Mouse (Mus musculus) lung, embryonic 14.5 days (tissue): ENCODE measurements around the gene Ankrd17. TPM values are rescaled to one million over a fixed set of nuclear protein-coding genes. Genes with fewer than 3 reads are reported as not detected.
A peak's percentile ranks its signal among the peaks of the same experiment; 100 is the strongest.

Experiments used
- ATAC-seq: fragments of 200-750 bp; cut with Nextera tagmentation; 2 replicates; pipeline ENCODE4 v1.8.0; 2017; ENCODE audit warnings: mild to moderate bottlenecking, moderate TSS enrichment, moderate library complexity; ENCODE audit not compliant: insufficient read depth
- DNase-seq: peaks from one replicate; pipeline ENCODE4 v3.0.0-alpha.2; 2015
- H3K27ac ChIP-seq: fragments of 300-500 bp; sonication (generic); 2 replicates; pipeline ENCODE4 v1.5.1; 2014; ENCODE audit warnings: low read depth, mild to moderate bottlenecking, moderate library complexity
- H3K27me3 ChIP-seq: fragments of 300-500 bp; sonication (generic); 2 replicates; pipeline ENCODE4 v1.6.1; 2014; ENCODE audit warnings: low read length, control low read depth; ENCODE audit not compliant: insufficient read depth
- H3K36me3 ChIP-seq: fragments of 300-500 bp; sonication (generic); 2 replicates; pipeline ENCODE4 v1.6.1; 2014; ENCODE audit warnings: control low read depth; ENCODE audit not compliant: insufficient read depth
- H3K4me1 ChIP-seq: fragments of 300-500 bp; sonication (generic); 2 replicates; pipeline ENCODE4 v1.6.1; 2014; ENCODE audit warnings: antibody characterized with exemption, control low read depth; ENCODE audit not compliant: insufficient read depth
- H3K4me2 ChIP-seq: fragments of 300-500 bp; sonication (generic); 2 replicates; pipeline ENCODE4 v1.6.1; 2014; ENCODE audit warnings: mild to moderate bottlenecking
- H3K4me3 ChIP-seq: fragments of 300-500 bp; sonication (generic); 2 replicates; pipeline ENCODE4 v1.5.1; 2014; ENCODE audit warnings: low read depth, low read length
- H3K9ac ChIP-seq: fragments of 300-500 bp; sonication (generic); 2 replicates; pipeline ENCODE4 v1.6.1; 2014
- H3K9me3 ChIP-seq: fragments of 300-500 bp; sonication (generic); 2 replicates; pipeline ENCODE4 v1.6.1; 2016; ENCODE audit warnings: low read depth, low read length, control low read depth
- CTCF ChIP-seq: IDR thresholded peaks from 2 replicates; pipeline ENCODE4 v1.5.1; 2016; ENCODE audit warnings: antibody characterized with exemption, low read depth
- WGBS: fragments of 180-500 bp; shearing (Covaris S2); extraction: QIAGEN DNeasy Blood & Tissue Kit; methylation state at CpG from one replicate; pipeline ENCODE4 v1.1.7; 2014; 5-methylcytosine and 5-hydroxymethylcytosine counted together
- polyA plus RNA-seq: library from polyadenylated mRNA; unstranded; fragments of >200 nt; fragmentation: Nextera tagmentation; extraction: Ambion mirVana; gene quantifications from 2 replicates; pipeline ENCODE4 v1.2.1, GENCODE M21; 2014

The Ankrd17 gene
- polyA plus RNA-seq = 31.3 and 32.9 TPM in 2 replicates

DNA sequence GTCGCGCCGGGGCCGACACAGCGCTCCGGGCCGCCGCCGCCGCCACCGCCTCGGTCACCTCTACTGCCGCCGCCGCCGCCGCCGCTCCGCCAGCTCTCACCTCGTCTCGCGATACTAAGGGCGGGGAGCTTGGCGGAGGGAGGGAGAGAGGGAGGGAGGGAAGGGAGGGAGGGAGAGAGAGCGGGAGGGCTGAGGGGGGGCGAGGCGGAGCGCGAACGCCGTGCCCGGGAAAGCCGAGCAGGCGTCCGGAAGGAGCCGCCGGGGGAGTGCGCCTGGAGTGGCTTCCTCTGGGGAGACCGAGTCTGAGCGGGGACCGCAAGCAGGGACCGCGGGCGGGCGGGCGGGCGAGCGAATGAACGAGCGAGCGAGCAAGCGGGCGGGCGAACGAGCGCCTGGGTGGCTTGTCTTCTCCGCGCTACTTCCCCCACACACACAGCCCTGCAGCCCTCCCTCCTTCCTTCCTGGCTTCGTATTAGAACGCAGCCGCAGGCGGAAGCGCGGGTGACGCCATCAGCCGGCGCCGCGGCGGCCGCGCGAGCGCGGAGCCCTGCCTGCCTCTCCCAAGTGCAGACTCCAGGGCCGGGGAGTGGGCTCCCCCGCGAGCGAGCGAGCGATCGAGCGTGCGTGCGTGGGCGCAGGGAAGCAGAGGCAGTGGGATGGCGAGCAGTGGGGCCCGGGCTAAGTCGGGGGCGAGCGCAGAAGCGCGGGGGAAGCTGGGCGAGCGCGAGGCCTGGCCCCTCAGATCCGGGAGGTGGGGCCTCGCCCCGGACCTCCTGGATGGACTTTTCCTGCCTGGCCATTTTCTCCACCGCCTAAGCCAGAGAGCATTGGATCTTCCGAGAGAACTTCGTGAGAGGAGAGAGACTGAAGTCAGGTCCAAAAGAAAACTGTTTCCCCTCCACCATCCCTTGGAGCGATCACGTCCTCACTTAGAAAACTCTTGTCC lies at the start of gene Ankrd17:
TSS of gene Ankrd17 (minus strand) at position 457 of the 946 bp plus-strand sequence.
- Histone ChIP-seq H3K9ac (peak within 1 kb of the TSS; percentile 97), H3K27me3 (no peaks in the 10 kb centered on the region), H3K4me1 (peaks cover 4% of the 10 kb centered on the region; the same call in 1 of the 2 replicates), H3K4me2 (peak within 1 kb of the TSS; percentile 82), H3K9me3 (no peaks in the 10 kb centered on the region), H3K4me3 (peak within 1 kb of the TSS; percentile 93), H3K36me3 (0 out of 2 replicates have a peak, but pooled peaks cover 11% of the 10 kb centered on the region), H3K27ac (peak within 1 kb of the TSS; percentile 100)
- no peak for TF ChIP-seq CTCF
- under 1% methylated on average over 68 of the region's 104 CpGs for WGBS
- peak; percentile 94 for ATAC-seq
- DNase-seq = peak; percentile 95

DNA sequence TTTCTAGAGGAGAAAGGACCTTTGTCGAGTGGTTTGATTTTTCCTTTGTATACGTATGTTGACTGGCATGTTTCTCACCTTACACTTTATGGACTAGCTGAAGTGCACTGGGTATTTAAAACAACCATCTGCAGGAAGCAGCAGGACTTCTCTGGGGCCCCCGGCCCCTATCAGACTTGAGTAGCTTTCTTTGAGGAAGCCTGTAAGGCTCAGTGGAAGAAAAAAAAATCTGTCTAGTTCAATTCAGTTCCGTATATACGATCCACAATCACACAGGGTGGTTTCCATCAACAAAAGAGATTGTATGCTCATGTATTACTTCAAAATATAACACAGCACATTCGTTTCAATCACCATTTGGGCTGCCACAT lies 48.5 kb upstream of the Ankrd17 start:
- no peaks in the 10 kb centered on the region for H3K4me1 ChIP-seq
- DNase-seq (peak; percentile 25), ATAC-seq (no peak)

DNA sequence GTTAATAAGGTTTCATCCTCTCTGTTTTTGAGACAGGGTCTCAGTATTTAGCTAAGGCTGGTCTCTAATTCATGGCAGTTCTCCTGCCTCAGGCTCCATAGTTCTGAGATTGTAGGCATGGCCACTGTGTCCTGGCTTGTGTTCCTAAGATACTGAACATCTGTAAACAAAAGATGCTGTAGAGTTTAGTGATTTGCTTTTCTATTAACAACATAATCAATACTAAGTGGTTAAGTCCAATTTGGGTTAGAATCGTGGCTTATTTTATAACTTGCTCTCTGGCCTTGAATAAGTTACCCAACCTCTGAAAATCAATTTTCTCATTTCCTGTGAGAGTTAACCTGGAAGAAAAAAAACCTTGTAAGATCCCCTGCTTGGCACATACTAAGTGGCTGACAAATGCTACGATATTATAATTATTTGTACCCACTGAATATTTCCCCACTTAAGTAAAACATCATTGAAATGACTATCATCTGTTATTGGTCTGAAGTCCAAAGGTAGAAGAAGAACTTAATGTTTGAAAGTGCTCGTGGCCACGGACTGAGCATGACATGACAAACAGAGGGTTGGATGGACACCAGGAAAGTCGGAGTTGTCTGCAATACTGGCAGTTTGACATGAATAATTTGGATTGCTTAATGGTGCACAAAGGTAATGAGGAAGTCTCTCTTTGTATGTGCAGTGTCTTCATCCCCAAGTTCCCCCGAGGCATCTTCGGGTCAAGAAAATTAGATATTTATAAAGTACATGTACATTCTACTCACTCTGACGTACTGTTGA lies 48.0 kb upstream of the Ankrd17 start:
- no peak overlapping the region for H3K9ac ChIP-seq
- no peaks in the 10 kb centered on the region for H3K27me3 ChIP-seq
- H3K4me2 ChIP-seq = no peak overlapping the region
- DNase-seq (no peak), ATAC-seq (no peak)
- H3K9me3 ChIP-seq = no peaks in the 10 kb centered on the region
- no peak overlapping the region for H3K27ac ChIP-seq
- no peak overlapping the region for H3K4me3 ChIP-seq
- no peak for TF ChIP-seq CTCF
- 66% methylated on average over 8 of the region's 8 CpGs for WGBS
- H3K36me3 ChIP-seq = no peaks in the 10 kb centered on the region
- no peaks in the 10 kb centered on the region for H3K4me1 ChIP-seq

More for the DNA sequence above, 48.5 kb upstream of the Ankrd17 start:
- no peaks in the 10 kb centered on the region for H3K27me3 ChIP-seq
- no peaks in the 10 kb centered on the region for H3K36me3 ChIP-seq
- no peaks in the 10 kb centered on the region for H3K9me3 ChIP-seq
- WGBS = 25% methylated on average over 6 of the region's 6 CpGs
- no peak overlapping the region for H3K4me3 ChIP-seq
- H3K27ac ChIP-seq = no peak overlapping the region
- no peak overlapping the region for H3K9ac ChIP-seq
- no peak overlapping the region for H3K4me2 ChIP-seq
- no peak for TF ChIP-seq CTCF

DNA sequence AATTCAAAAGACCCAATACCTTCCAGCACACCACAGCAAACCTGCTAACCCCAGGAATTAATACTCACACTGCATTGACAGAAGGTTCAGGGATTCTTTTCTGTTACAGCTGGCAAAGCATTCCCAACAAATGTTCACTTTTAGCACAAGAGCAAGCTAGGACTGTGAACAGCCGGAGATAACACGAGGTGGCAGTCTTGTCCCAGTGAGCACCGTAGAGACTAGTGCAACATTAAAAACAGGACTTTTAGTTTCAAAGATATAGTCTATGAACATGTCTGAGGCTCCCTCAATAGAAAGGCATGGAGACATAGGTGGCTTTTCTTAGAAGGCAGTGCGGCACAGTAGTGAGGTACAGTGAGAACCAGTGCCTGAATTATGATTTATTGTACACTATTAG lies 38.8 kb upstream of the Ankrd17 start:
- no peaks in the 10 kb centered on the region for H3K9me3 ChIP-seq
- H3K9ac ChIP-seq = no peak overlapping the region
- TF ChIP-seq CTCF = peak; percentile 73
- WGBS = 56% methylated on average over 4 of the region's 4 CpGs
- DNase-seq (peak; percentile 76), ATAC-seq (peak; percentile 63; the same call in 1 of the 2 replicates)
- no peaks in the 10 kb centered on the region for H3K36me3 ChIP-seq
- no peak overlapping the region for H3K27ac ChIP-seq
- H3K4me3 ChIP-seq = no peak overlapping the region
- no peak overlapping the region for H3K4me2 ChIP-seq
- no peaks in the 10 kb centered on the region for H3K27me3 ChIP-seq
- H3K4me1 ChIP-seq = no peaks in the 10 kb centered on the region

DNA sequence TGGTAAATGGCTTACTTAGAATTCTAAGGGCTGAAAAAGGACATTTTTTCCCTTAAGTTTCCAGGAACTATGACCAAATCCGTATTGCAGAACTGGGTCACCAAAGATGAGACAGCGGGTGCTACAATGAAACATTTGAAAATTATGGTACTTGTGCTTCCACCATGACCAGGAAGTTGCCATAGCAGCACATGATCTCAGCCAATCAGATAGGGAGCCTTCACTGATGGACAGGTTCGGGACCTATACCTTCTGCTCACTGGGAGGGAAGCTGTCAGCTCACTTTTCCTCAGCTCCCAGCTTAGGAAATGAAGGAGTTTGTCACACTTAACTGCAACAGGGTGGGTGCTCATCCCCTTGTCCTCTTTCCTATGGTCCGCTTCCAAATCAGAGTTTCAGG lies 30.4 kb upstream of the Ankrd17 start:
- 79% methylated on average over 4 of the region's 4 CpGs for WGBS
- H3K27ac ChIP-seq = no peak overlapping the region
- no peaks in the 10 kb centered on the region for H3K36me3 ChIP-seq
- no peaks in the 10 kb centered on the region for H3K27me3 ChIP-seq
- no peak overlapping the region for H3K4me3 ChIP-seq
- no peak overlapping the region for H3K9ac ChIP-seq
- no peak for TF ChIP-seq CTCF
- DNase-seq (no peak), ATAC-seq (no peak)
- H3K4me1 ChIP-seq = no peaks in the 10 kb centered on the region
- H3K4me2 ChIP-seq = no peak overlapping the region
- H3K9me3 ChIP-seq = no peaks in the 10 kb centered on the region

DNA sequence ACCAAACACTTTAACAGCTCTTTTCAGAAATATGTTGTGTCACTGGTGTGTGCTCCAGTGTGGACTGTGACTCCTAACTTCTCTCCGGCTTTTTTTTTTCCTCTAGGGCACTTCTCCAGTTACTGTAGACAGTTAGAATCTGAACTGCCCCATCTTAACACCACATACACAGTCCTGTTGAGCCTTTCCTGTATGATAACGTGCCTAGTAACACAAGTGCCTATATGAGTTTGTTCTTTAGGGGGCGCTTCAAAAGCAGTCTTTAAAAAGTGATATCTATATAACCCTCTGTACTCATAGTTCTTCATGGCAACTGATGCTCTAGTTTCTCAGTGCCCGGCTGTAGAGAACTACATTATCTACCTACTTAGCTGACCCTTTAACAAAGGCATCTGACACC lies 27.9 kb upstream of the Ankrd17 start:
- Histone ChIP-seq H3K4me3 (no peak overlapping the region), H3K4me1 (no peaks in the 10 kb centered on the region), H3K4me2 (no peak overlapping the region), H3K36me3 (no peaks in the 10 kb centered on the region), H3K27me3 (no peaks in the 10 kb centered on the region), H3K9me3 (no peaks in the 10 kb centered on the region), H3K9ac (no peak overlapping the region), H3K27ac (no peak overlapping the region)
- TF ChIP-seq CTCF = no peak
- 64% methylated on average over 4 of the region's 4 CpGs for WGBS
- ATAC-seq (no peak), DNase-seq (peak; percentile 8)

DNA sequence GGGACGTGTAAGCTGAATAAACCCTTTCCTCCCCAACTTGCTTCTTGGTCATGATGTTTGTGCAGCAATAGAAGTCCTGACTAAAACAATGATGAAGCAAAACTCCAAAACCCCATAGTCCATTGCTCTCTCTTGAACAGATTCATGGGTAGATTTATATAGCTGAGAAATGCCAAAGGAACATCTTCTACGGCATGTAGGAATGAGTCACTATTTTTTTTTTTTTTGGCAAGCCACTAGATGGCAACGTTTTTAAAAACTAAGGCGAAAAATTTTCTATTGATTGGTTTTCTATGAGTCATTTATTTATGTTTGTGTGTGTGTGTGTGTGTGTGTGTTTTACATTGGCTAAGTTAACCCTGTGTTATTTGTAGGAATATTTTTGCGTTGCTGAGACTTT lies 27.4 kb upstream of the Ankrd17 start:
- Histone ChIP-seq H3K9me3 (no peaks in the 10 kb centered on the region), H3K9ac (no peak overlapping the region), H3K36me3 (no peaks in the 10 kb centered on the region), H3K4me3 (no peak overlapping the region), H3K4me2 (no peak overlapping the region), H3K4me1 (no peaks in the 10 kb centered on the region), H3K27me3 (no peaks in the 10 kb centered on the region), H3K27ac (no peak overlapping the region)
- DNase-seq (peak; percentile 8), ATAC-seq (no peak)
- 52% methylated on average over 5 of the region's 5 CpGs for WGBS
- TF ChIP-seq CTCF = no peak
